Mouse (Mus musculus): ENCODE measurements around the gene Tsnax.

Gene Tsnax

GRCm38 (mm10) chr8:125043394-125043793 is 30.6 kb downstream of the Tsnax start:
- DNase-seq (ENCODE audit: low spot score in 2 of 2), result no peak

- no peak for DNase-seq (ENCODE audit: low spot score in 2 of 2)
Observed at GRCm38 (mm10) chr8:125043935-125044334, 31.1 kb downstream of the Tsnax start.

- no peak for DNase-seq (ENCODE audit: low spot score in 2 of 2)
Observed at GRCm38 (mm10) chr8:125045760-125046159, 33.0 kb downstream of the Tsnax start.

GRCm38 (mm10) chr8:125049051-125049750 is 36.4 kb downstream of the Tsnax start:
- DNase-seq (ENCODE audit: low spot score in 2 of 2), result no peak

- DNase-seq (ENCODE audit: low spot score in 2 of 2), result no peak
Observed at GRCm38 (mm10) chr8:125049826-125050225, 37.0 kb downstream of the Tsnax start.

GRCm38 (mm10) chr8:125052026-125052425 is 39.2 kb downstream of the Tsnax start:
- DNase-seq (ENCODE audit: low spot score in 2 of 2), result peak; percentile 57 to 69

GRCm38 (mm10) chr8:125053505-125054435 is 41.0 kb downstream of the Tsnax start, which contains the start of gene Disc1:
Gene Disc1, plus strand, starts transcription at chr8:125054195.
- peak in 1 of 2 experiments; percentile 22 for DNase-seq (ENCODE audit: low spot score in 2 of 2)

GRCm38 (mm10) chr8:125054436-125054810 is 41.6 kb downstream of the Tsnax start:
- peak; percentile 37 to 53 for DNase-seq (ENCODE audit: low spot score in 2 of 2)

- no peak for DNase-seq (ENCODE audit: low spot score in 2 of 2)
Observed at GRCm38 (mm10) chr8:125060904-125061303, 48.1 kb downstream of the Tsnax start.

GRCm38 (mm10) chr8:125065596-125065995 is 52.8 kb downstream of the Tsnax start:
- DNase-seq (ENCODE audit: low spot score in 2 of 2), result no peak

GRCm38 (mm10) chr8:125066913-125067595 is 54.3 kb downstream of the Tsnax start:
- DNase-seq (ENCODE audit: low spot score in 2 of 2), result peak; percentile 60 to 72

- DNase-seq (ENCODE audit: low spot score in 2 of 2), result no peak
Observed at GRCm38 (mm10) chr8:125067596-125067960, 54.8 kb downstream of the Tsnax start.

GRCm38 (mm10) chr8:125068146-125068905 is 55.5 kb downstream of the Tsnax start:
- DNase-seq (ENCODE audit: low spot score in 2 of 2), result no peak

- DNase-seq (ENCODE audit: low spot score in 2 of 2), result no peak
Observed at GRCm38 (mm10) chr8:125069304-125069703, 56.5 kb downstream of the Tsnax start.

- no peak for DNase-seq (ENCODE audit: low spot score in 2 of 2)
Observed at GRCm38 (mm10) chr8:125069733-125070132, 56.9 kb downstream of the Tsnax start.

- no peak for DNase-seq (ENCODE audit: low spot score in 2 of 2)
Observed at GRCm38 (mm10) chr8:125074141-125074540, 61.3 kb downstream of the Tsnax start.

- no peak for DNase-seq (ENCODE audit: low spot score in 2 of 2)
Observed at GRCm38 (mm10) chr8:125074581-125074980, 61.8 kb downstream of the Tsnax start.

GRCm38 (mm10) chr8:125075389-125075788 is 62.6 kb downstream of the Tsnax start:
- DNase-seq (ENCODE audit: low spot score in 2 of 2), result no peak

- DNase-seq (ENCODE audit: low spot score in 2 of 2), result no peak
Observed at GRCm38 (mm10) chr8:125077326-125077725, 64.5 kb downstream of the Tsnax start.

- peak; percentile 82 to 89 for DNase-seq (ENCODE audit: low spot score in 2 of 2)
Observed at GRCm38 (mm10) chr8:125078771-125079384, 66.1 kb downstream of the Tsnax start.
